Mouse (Mus musculus) CD4-positive, CD25-positive, alpha-beta regulatory T cell, adult 2 months (primary cell): ENCODE results near the gene Nt5e.
A peak's percentile ranks its signal among the peaks of the same experiment; 100 is the strongest.

Experiments used
- DNase-seq: peaks from one replicate; pipeline ENCODE4 v3.0.0-alpha.2; 2012; ENCODE audit warnings: low read depth, low spot score

Gene Nt5e

GRCm38 (mm10) chr9:88380542-88380941 lies 53.5 kb downstream of the Nt5e start:
- DNase-seq = no peak

GRCm38 (mm10) chr9:88388826-88389225 lies 61.8 kb downstream of the Nt5e start:
- DNase-seq = no peak

- no peak for DNase-seq
Measured at GRCm38 (mm10) chr9:88394852-88395251, 67.9 kb downstream of the Nt5e start.

- DNase-seq = peak; percentile 34
Measured at GRCm38 (mm10) chr9:88398461-88398860, 71.5 kb downstream of the Nt5e start.

GRCm38 (mm10) chr9:88404088-88404487 lies 77.1 kb downstream of the Nt5e start:
- DNase-seq = peak; percentile 52

- DNase-seq = no peak
Measured at GRCm38 (mm10) chr9:88404515-88404914, 77.5 kb downstream of the Nt5e start.

GRCm38 (mm10) chr9:88409978-88410377 lies 83.0 kb downstream of the Nt5e start:
- DNase-seq = no peak

- no peak for DNase-seq
Measured at GRCm38 (mm10) chr9:88416752-88417151, 89.8 kb downstream of the Nt5e start.
